Comparison of ENCODE assay signal across 11 mouse cellular contexts in genomic region chr6:88937971-88938663, GRCm38 (mm10). TPM values are rescaled to one million over a fixed set of nuclear protein-coding genes. Genes with fewer than 3 reads are reported as not detected.
DNase-seq lines count a peak whose midpoint lies in the region; ATAC-seq and TF ChIP-seq lines count a peak whose summit lies in the region.
"Had no signal": no experiment of that assay in that cellular context is flagged by ENCODE, and none has a peak within 500 bp of the region (broad histone marks: within the 10 kb centered on the region; RNA-seq: fewer than 3 reads in every experiment).

No protein-coding gene starts in this region.

- no peak overlapping the region for H3K4me2 ChIP-seq in hindbrain, embryonic 14.5 days (replicated peaks)
- H3K4me2 ChIP-seq: liver, embryonic 13.5 days had no signal

- H3K9me3 ChIP-seq in hindbrain, embryonic 14.5 days (ENCODE audit: control insufficient read depth, low read length): no peaks in the 10 kb centered on the region
- H3K9me3 ChIP-seq: G1E; liver, embryonic 13.5 days had no signal

- H3K27me3 ChIP-seq in hindbrain, embryonic 14.5 days (ENCODE audit: control insufficient read depth, insufficient read depth, low read length): no peaks in the 10 kb centered on the region

- TF ChIP-seq CTCF in layer of hippocampus, adult 2 months (conservative IDR thresholded peaks at IDR 0.05): no peak

- no peak overlapping the region for H3K9ac ChIP-seq in hindbrain, embryonic 14.5 days
- H3K9ac ChIP-seq: liver, embryonic 13.5 days had no signal

- no peak overlapping the region for H3K4me3 ChIP-seq in layer of hippocampus, adult 2 months
- H3K4me3 ChIP-seq in hindbrain, embryonic 14.5 days (replicated peaks; ENCODE audit: low read length): no peak overlapping the region
- H3K4me3 ChIP-seq: liver, embryonic 13.5 days had no signal

- 7% methylated on average over 4 of the region's 4 CpGs for WGBS in hindbrain, embryonic 14.5 days

- peak overlapping the region; percentile 82; the same call in 1 of the 2 replicates for H3K27ac ChIP-seq in layer of hippocampus, adult 2 months
- peak overlapping the region; percentile 66 for H3K27ac ChIP-seq in hindbrain, embryonic 14.5 days
- H3K27ac ChIP-seq: kidney, postnatal 0 days; liver, embryonic 13.5 days had no signal

- peaks cover 83% of the 10 kb centered on the region for H3K4me1 ChIP-seq in hindbrain, embryonic 14.5 days (replicated peaks; ENCODE audit: control insufficient read depth, insufficient read depth, low read length)

- peak; percentile 61 for ATAC-seq in hindbrain, embryonic 14.5 days (ENCODE audit: low FRiP score)

- DNase-seq in layer of hippocampus, adult 2 months (ENCODE audit: low spot score in 2 of 2): no peak
- no peak for DNase-seq in layer of hippocampus, adult 9-11 months
- peak; percentile 75 for DNase-seq in embryo, embryonic 11 days
- DNase-seq in hindbrain, embryonic 14.5 days (ENCODE audit: low spot score): no peak
- peak; percentile 80 for DNase-seq in retina, postnatal 1 day
- DNase-seq in yolk sac, embryonic 10.5 days (ENCODE audit: low spot score): no peak
- no peak for DNase-seq in kidney, postnatal 25 days
- no peak for DNase-seq in cerebellum, adult 8-10 months
- DNase-seq: liver, embryonic 13.5 days had no signal

- no peaks in the 10 kb centered on the region for H3K36me3 ChIP-seq in hindbrain, embryonic 14.5 days (replicated peaks; ENCODE audit: control insufficient read depth, insufficient read depth)
- H3K36me3 ChIP-seq: G1E; liver, embryonic 13.5 days had no signal

RNA-seq across cellular contexts. Expression of gene Tpra1, which starts 36.1 kb away (rescaled TPM):
- 10 to 100 TPM; 48.6 to 51.1 TPM for total RNA-seq in layer of hippocampus, adult 2 months (2021)
- polyA plus RNA-seq in hindbrain, embryonic 14.5 days (2014; fragmentation: Nextera tagmentation; extraction: Ambion mirVana): 45.8 and 48.5 TPM in 2 replicates

RNA-seq across cellular contexts. Expression of gene Mcm2, which starts 39.5 kb away (rescaled TPM):
- total RNA-seq in layer of hippocampus, adult 2 months (2021): 1 to 10 TPM; 5.7 to 7.4 TPM
- polyA plus RNA-seq in hindbrain, embryonic 14.5 days (2014; fragmentation: Nextera tagmentation; extraction: Ambion mirVana): 27.0 and 30.2 TPM in 2 replicates

Comparison
In these comparisons a context has a peak if more than half of its experiments do, and no peak if none do; other contexts are left out.
1. DNase-seq: peak in embryo, embryonic 11 days (single experiment) and retina, postnatal 1 day (single experiment); none in layer of hippocampus, adult 2 months (0 of 2), layer of hippocampus, adult 9-11 months (single experiment), hindbrain, embryonic 14.5 days (single experiment), yolk sac, embryonic 10.5 days (single experiment), kidney, postnatal 25 days (0 of 2) and cerebellum, adult 8-10 months (single experiment).